Mouse (Mus musculus) kidney, adult 2 months (tissue): ENCODE data around the gene Nkap. TPM values are rescaled to one million over a fixed set of nuclear protein-coding genes. Genes with fewer than 3 reads are reported as not detected.
"Not testable (repeated sequence)": the region's sequence is repeated elsewhere in the genome, so short reads cannot be mapped to it uniquely, and the experiment has no call there.

Experiments
- DNase-seq: peaks from one replicate; pipeline ENCODE4 v3.0.0; 2021
- H3K27ac ChIP-seq: fragments of 200-500 bp; 2 replicates; pipeline ENCODE4 v1.5.1; 2012; ENCODE audit warnings: low read depth, low read length, control low read depth, inconsistent platforms; ENCODE audit not compliant: insufficient read depth
- H3K27me3 ChIP-seq: fragments of 200-500 bp; replicated peaks from 2 replicates; pipeline ENCODE4 v1.6.1; 2012; ENCODE audit warnings: mild to moderate bottlenecking, moderate library complexity, low read length, inconsistent platforms; ENCODE audit not compliant: control insufficient read depth, insufficient read depth
- H3K36me3 ChIP-seq: fragments of 200-500 bp; 2 replicates; pipeline ENCODE4 v1.6.1; 2012; ENCODE audit warnings: mild to moderate bottlenecking, moderate library complexity, low read length, inconsistent platforms; ENCODE audit not compliant: control insufficient read depth, insufficient read depth
- H3K4me1 ChIP-seq: fragments of 200-500 bp; 2 replicates; pipeline ENCODE4 v1.6.1; 2011; ENCODE audit warnings: low read length; ENCODE audit not compliant: control insufficient read depth, insufficient read depth
- H3K4me3 ChIP-seq: fragments of 200-500 bp; 2 replicates; pipeline ENCODE4 v1.5.1; 2011; ENCODE audit warnings: mild to moderate bottlenecking, low read depth, low read length, control low read depth; ENCODE audit not compliant: insufficient read depth
- CTCF ChIP-seq: fragments of 200-500 bp; conservative IDR thresholded peaks from 2 replicates; pipeline ENCODE4 v1.5.1; 2011; ENCODE audit warnings: low read depth, mild to moderate bottlenecking, control low read depth, low read length, moderate library complexity, mixed read lengths; ENCODE audit not compliant: insufficient read depth, insufficient read length
- POLR2A ChIP-seq: fragments of 200-500 bp; IDR thresholded peaks from one replicate; pipeline ENCODE4 v1.6.1; 2011; ENCODE audit warnings: low read depth, low read length, control low read depth
- WGBS: fragments of 180-500 bp; shearing (Covaris S2); methylation state at CpG from one replicate; pipeline ENCODE4 v1.1.7; 2018; 5-methylcytosine and 5-hydroxymethylcytosine counted together
- polyA plus RNA-seq: library from polyadenylated mRNA; depleted of rRNA; stranded (reverse); fragments of >200 nt; gene quantifications from 2 replicates; pipeline ENCODE4 v1.2.3, GENCODE M21; 2012

Nkap gene
- polyA plus RNA-seq, 1 experiment: 2.5 TPM

- Histone ChIP-seq H3K4me1 (no peaks in the 10 kb centered on the region), H3K4me3 (no peak overlapping the region), H3K27ac (no peak overlapping the region), H3K27me3 (no peaks in the 10 kb centered on the region), H3K36me3 (no peaks in the 10 kb centered on the region)
- TF ChIP-seq POLR2A: no peak
- no peak for TF ChIP-seq CTCF
- WGBS: no CpG with 5 or more reads among the region's 5 CpGs
- no peak for DNase-seq
Observed at GRCm38 (mm10) chrX:37117085-37117484, 9.5 kb upstream of the Nkap start.

DNA sequence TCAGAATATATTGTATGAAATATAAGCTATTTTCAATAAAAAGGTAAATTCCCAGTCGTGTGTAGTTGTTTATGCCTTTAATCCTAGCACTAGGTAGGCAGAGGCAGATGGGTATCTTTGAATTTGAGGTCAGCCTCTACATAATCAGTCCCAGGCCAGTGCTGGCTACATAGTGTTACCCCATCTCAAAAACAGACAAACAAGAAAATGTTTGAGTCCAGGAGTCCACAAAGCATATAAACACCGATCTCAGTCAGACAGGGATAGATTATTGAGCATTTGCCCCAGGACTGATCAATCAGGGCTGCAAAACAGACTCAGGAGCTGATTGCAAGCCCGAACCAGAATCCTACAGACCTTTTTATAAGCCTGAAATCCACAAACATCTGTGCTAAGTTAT is 7.0 kb upstream of the Nkap start:
- no peaks in the 10 kb centered on the region for H3K4me1 ChIP-seq
- H3K4me3 ChIP-seq: no peak overlapping the region
- no peak for DNase-seq
- no peak for TF ChIP-seq CTCF
- no peak for TF ChIP-seq POLR2A
- no peak overlapping the region for H3K27ac ChIP-seq
- WGBS: 55% methylated on average over 3 of the region's 3 CpGs
- H3K36me3 ChIP-seq: no peaks in the 10 kb centered on the region
- H3K27me3 ChIP-seq: no peaks in the 10 kb centered on the region

DNA sequence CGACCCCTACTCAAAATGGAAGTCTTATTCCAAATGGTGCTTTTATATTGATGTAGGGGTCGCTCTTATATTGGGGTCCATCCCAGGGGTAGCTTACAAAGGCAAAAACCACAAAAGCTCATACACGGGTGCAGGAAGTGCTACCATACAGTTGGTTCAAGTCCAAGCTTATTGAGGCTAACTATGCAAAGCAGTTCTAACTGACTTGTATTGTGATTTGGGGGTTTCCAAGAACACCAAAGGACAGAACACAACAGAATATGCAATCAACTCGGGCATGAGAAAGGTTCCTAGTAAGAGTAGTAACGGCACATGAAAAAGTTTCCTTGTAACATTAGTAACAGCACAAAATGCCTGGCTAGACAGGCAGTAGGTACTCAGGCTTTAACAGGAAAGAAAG is 6.4 kb upstream of the Nkap start:
- Histone ChIP-seq H3K27ac (no peak overlapping the region), H3K27me3 (no peaks in the 10 kb centered on the region), H3K36me3 (no peaks in the 10 kb centered on the region), H3K4me1 (no peaks in the 10 kb centered on the region), H3K4me3 (no peak overlapping the region)
- no peak for DNase-seq
- 78% methylated on average over 5 of the region's 5 CpGs for WGBS
- TF ChIP-seq CTCF: no peak
- TF ChIP-seq POLR2A: no peak

DNA sequence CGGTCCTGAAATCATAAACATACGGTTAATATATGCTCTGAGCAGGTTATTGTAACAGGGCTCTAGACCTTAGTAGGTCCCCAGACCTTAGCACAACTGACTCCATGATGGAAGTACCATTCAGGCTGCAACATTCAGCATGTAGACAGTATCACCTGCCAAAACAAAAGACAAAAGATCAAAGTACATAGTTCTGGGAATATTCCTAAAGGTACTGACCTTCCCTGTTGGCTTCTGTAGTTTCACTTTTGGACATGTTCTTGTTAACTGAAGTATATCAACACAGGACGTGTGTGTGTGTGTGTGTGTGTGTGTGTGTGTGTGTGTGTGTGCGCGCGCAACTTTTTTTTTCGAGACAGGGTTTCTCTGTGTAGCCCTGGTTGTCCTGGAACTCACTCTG is 1.1 kb upstream of the Nkap start:
- H3K4me3 ChIP-seq: no peak overlapping the region
- no peak for DNase-seq

GRCm38 (mm10) chrX:37141732-37142131 is 15.1 kb downstream of the Nkap start:
- Histone ChIP-seq H3K27me3 (no peaks in the 10 kb centered on the region), H3K4me1 (no peaks in the 10 kb centered on the region), H3K4me3 (no peak overlapping the region), H3K36me3 (no peaks in the 10 kb centered on the region; the same call in 1 of the 2 replicates), H3K27ac (no peak overlapping the region)
- WGBS: 86% methylated on average over 3 of the region's 3 CpGs
- TF ChIP-seq CTCF: no peak
- no peak for TF ChIP-seq POLR2A
- no peak for DNase-seq

More for the DNA sequence above, 1.1 kb upstream of the Nkap start:
- TF ChIP-seq POLR2A (no peak), CTCF (no peak)
- no peaks in the 10 kb centered on the region for H3K27me3 ChIP-seq
- no peaks in the 10 kb centered on the region for H3K36me3 ChIP-seq
- H3K27ac ChIP-seq: no peak overlapping the region
- 91% methylated on average over 7 of the region's 7 CpGs for whole genome bisulfite sequencing
- peaks cover 3% of the 10 kb centered on the region; the same call in 1 of the 2 replicates for H3K4me1 ChIP-seq

GRCm38 (mm10) chrX:37144498-37144897 is 17.9 kb downstream of the Nkap start:
- not testable (repeated sequence) for H3K4me3 ChIP-seq, H3K36me3 ChIP-seq, H3K27ac ChIP-seq, DNase-seq, H3K4me1 ChIP-seq, H3K27me3 ChIP-seq
- 92% methylated on average over 2 of the region's 4 CpGs for WGBS

DNA sequence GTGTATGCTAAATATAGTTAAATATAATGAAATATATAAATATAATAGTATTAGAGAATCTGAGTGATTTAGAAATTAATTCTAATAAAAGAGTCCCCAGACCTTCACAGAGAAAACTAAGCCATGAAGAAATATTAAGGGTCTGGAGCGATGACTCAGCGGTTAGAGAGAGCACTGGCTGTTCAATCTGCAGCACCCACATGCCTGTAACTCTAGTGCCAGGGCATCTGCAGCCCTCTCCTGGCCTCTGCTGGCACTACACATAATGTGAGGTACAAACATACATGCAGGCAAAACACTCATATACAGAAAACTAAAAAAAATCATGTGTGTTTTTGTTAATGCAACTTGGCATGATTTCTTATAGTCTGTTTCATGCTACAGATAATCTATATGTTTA is 18.4 kb downstream of the Nkap start:
- H3K36me3 ChIP-seq: no peaks in the 10 kb centered on the region
- WGBS: 78% methylated on average over 2 of the region's 2 CpGs
- no peaks in the 10 kb centered on the region for H3K4me1 ChIP-seq
- peak; percentile 15 for DNase-seq
- H3K27me3 ChIP-seq: no peaks in the 10 kb centered on the region
- TF ChIP-seq POLR2A: no peak
- peak; percentile 38 for TF ChIP-seq CTCF
- H3K27ac ChIP-seq: no peak overlapping the region
- H3K4me3 ChIP-seq: no peak overlapping the region

- 74% methylated on average over 4 of the region's 4 CpGs for WGBS
- no peaks in the 10 kb centered on the region for H3K27me3 ChIP-seq
- DNase-seq: no peak
- TF ChIP-seq POLR2A (no peak), CTCF (peak; percentile 27; the same call in 1 of the 2 replicates)
- H3K27ac ChIP-seq: no peak overlapping the region
- H3K36me3 ChIP-seq: no peaks in the 10 kb centered on the region
- H3K4me1 ChIP-seq: no peaks in the 10 kb centered on the region
- no peak overlapping the region for H3K4me3 ChIP-seq
Observed at GRCm38 (mm10) chrX:37157839-37158238, 31.2 kb downstream of the Nkap start.
